Mouse (Mus musculus): ENCODE results near the gene Rp9.

GRCm38 (mm10) chr9:22368030-22368429 is 101.5 kb downstream of the Rp9 start:
- TF ChIP-seq CTCF (IDR thresholded peaks at IDR 0.05; ENCODE audit: low read depth): no peak
- TF ChIP-seq EP300 (IDR thresholded peaks at IDR 0.05; ENCODE audit: low read depth): no peak
